Mouse (Mus musculus): ENCODE results near the gene Unc45a.

DNA sequence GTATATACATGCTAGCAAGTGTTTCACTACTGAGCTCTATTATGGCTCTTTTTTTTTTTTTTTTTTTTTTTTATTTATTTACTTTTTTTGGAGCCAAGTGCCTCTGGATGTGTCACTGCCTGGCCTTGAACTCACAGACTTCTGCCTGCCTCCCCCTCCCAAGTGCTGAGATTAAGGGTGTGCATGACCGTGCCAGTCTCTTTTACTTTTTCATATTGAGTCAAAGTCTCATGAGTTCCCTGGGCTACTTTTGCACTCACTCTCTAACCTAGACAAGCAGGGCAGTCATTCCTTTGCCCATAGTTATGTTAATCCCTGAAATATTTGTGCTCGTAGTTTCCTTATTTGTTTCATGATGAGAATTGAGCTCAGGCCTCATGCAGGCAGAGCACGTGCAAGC, 59.2 kb downstream of the Unc45a start:
- TF ChIP-seq CTCF (IDR thresholded peaks at IDR 0.05; ENCODE audit: borderline replicate concordance, control insufficient read depth, extremely low read depth, insufficient read depth, low read length, poor library complexity) = no peak
- TF ChIP-seq POLR2A (IDR thresholded peaks at IDR 0.05; ENCODE audit: control insufficient read depth, extremely low read depth, insufficient read depth, low read length, poor library complexity) = no peak
